26 mouse cellular contexts compared by ENCODE assay signal in genomic region chr9:63961881-63962280, GRCm38 (mm10). TPM values are rescaled to one million over a fixed set of nuclear protein-coding genes. Genes with fewer than 3 reads are reported as not detected.
A peak's percentile ranks its signal among the peaks of the same experiment; 100 is the strongest.
DNase-seq lines count a peak whose midpoint lies in the region; ATAC-seq lines count a peak whose summit lies in the region.
"Had no signal": no experiment of that assay in that cellular context is flagged by ENCODE, and none has a peak within 500 bp of the region (broad histone marks: within the 10 kb centered on the region; RNA-seq: fewer than 3 reads in every experiment).

No protein-coding gene starts in this region.

- H3K27me3 ChIP-seq in heart, embryonic 11.5 days (ENCODE audit: control insufficient read depth, insufficient read depth, low read length), result no peaks in the 10 kb centered on the region
- H3K27me3 ChIP-seq in heart, embryonic 13.5 days (replicated peaks), result no peaks in the 10 kb centered on the region
- no peaks in the 10 kb centered on the region for H3K27me3 ChIP-seq in embryonic facial prominence, embryonic 13.5 days
- no peaks in the 10 kb centered on the region for H3K27me3 ChIP-seq in limb, embryonic 10.5 days (ENCODE audit: low read depth, poor library complexity, severe bottlenecking)
- H3K27me3 ChIP-seq: intestine, embryonic 15.5 days; Patski had no signal

- no peak overlapping the region for H3K4me2 ChIP-seq in heart, embryonic 11.5 days
- no peak overlapping the region for H3K4me2 ChIP-seq in heart, embryonic 13.5 days
- H3K4me2 ChIP-seq in embryonic facial prominence, embryonic 13.5 days, result no peak overlapping the region
- H3K4me2 ChIP-seq: hindbrain, embryonic 13.5 days; intestine, embryonic 15.5 days had no signal

- H3K36me3 ChIP-seq in heart, embryonic 11.5 days (ENCODE audit: control insufficient read depth, insufficient read depth, low read length), result no peaks in the 10 kb centered on the region
- H3K36me3 ChIP-seq in heart, embryonic 13.5 days, result no peaks in the 10 kb centered on the region
- no peaks in the 10 kb centered on the region for H3K36me3 ChIP-seq in embryonic facial prominence, embryonic 13.5 days
- H3K36me3 ChIP-seq in limb, embryonic 10.5 days, result peaks cover 4% of the 10 kb centered on the region; the same call in 1 of the 2 replicates
- H3K36me3 ChIP-seq: G1E; hindbrain, embryonic 10.5 days; hindbrain, embryonic 13.5 days; intestine, embryonic 15.5 days had no signal

- no peak for ATAC-seq in heart, embryonic 11.5 days (replicated peaks; ENCODE audit: insufficient number of reproducible peaks, low FRiP score, low TSS enrichment)
- no peak for ATAC-seq in heart, embryonic 13.5 days (ENCODE audit: extremely low read depth, insufficient number of reproducible peaks, low FRiP score, low TSS enrichment)
- no peak for ATAC-seq in embryonic facial prominence, embryonic 13.5 days (ENCODE audit: insufficient number of reproducible peaks, insufficient read depth, low FRiP score, low TSS enrichment, low read depth)
- ATAC-seq: forebrain, embryonic 14.5 days; forebrain, postnatal 0 days; hindbrain, embryonic 16.5 days; intestine, embryonic 15.5 days; Patski had no signal

- WGBS in heart, embryonic 11.5 days (ENCODE audit: insufficient replicate concordance), result 43% methylated on average over 6 of the region's 6 CpGs
- 53% methylated on average over 6 of the region's 6 CpGs for WGBS in heart, embryonic 13.5 days
- 65% methylated on average over 6 of the region's 6 CpGs for WGBS in embryonic facial prominence, embryonic 13.5 days
- 64% methylated on average over 6 of the region's 6 CpGs for WGBS in limb, embryonic 10.5 days

- H3K9ac ChIP-seq in heart, embryonic 11.5 days (ENCODE audit: low read depth, low read length), result no peak overlapping the region
- peak overlapping the region; percentile 72 for H3K9ac ChIP-seq in heart, embryonic 13.5 days
- no peak overlapping the region for H3K9ac ChIP-seq in embryonic facial prominence, embryonic 13.5 days
- H3K9ac ChIP-seq: forebrain, postnatal 0 days; hindbrain, embryonic 13.5 days; intestine, embryonic 15.5 days had no signal

- peak; percentile 92 for DNase-seq in heart, adult 11 months
- DNase-seq in heart, postnatal 14 days, result no peak
- DNase-seq in limb, embryonic 10.5 days (ENCODE audit: low spot score), result no peak
- no peak for DNase-seq in frontal cortex, adult 2 months (ENCODE audit: extremely low spot score in 1 of 2, low spot score in 1 of 2)
- DNase-seq: adrenal gland, postnatal 10 days; adrenal gland, postnatal 36 days; B cell, adult 2 months; cerebellum, adult 18-20 months; cerebellum, adult 9-10 months; cerebellum, postnatal 14 days; forebrain, postnatal 0 days; gastrocnemius, postnatal 25 days; heart, postnatal 10 days; kidney, adult 11 months; kidney, adult 8-10 months had no signal

- intact Hi-C loops in heart, postnatal 14 days (cut with DNase I), result no loop called here

- H3K4me3 ChIP-seq in heart, embryonic 11.5 days (ENCODE audit: low read depth, low read length), result no peak overlapping the region
- no peak overlapping the region for H3K4me3 ChIP-seq in heart, embryonic 13.5 days
- no peak overlapping the region for H3K4me3 ChIP-seq in embryonic facial prominence, embryonic 13.5 days
- no peak overlapping the region for H3K4me3 ChIP-seq in limb, embryonic 10.5 days
- H3K4me3 ChIP-seq: hindbrain, embryonic 10.5 days; hindbrain, embryonic 13.5 days; intestine, embryonic 15.5 days had no signal

- peaks cover 97% of the 10 kb centered on the region for H3K4me1 ChIP-seq in heart, embryonic 11.5 days (ENCODE audit: control insufficient read depth, insufficient read depth, low read length)
- H3K4me1 ChIP-seq in heart, embryonic 13.5 days, result peaks cover 100% of the 10 kb centered on the region
- peaks cover 97% of the 10 kb centered on the region for H3K4me1 ChIP-seq in embryonic facial prominence, embryonic 13.5 days
- peaks cover 97% of the 10 kb centered on the region for H3K4me1 ChIP-seq in limb, embryonic 10.5 days

- H3K9me3 ChIP-seq in heart, embryonic 11.5 days (replicated peaks; ENCODE audit: control insufficient read depth, low read length), result no peaks in the 10 kb centered on the region
- no peaks in the 10 kb centered on the region for H3K9me3 ChIP-seq in heart, embryonic 13.5 days
- no peaks in the 10 kb centered on the region for H3K9me3 ChIP-seq in embryonic facial prominence, embryonic 13.5 days
- H3K9me3 ChIP-seq in limb, embryonic 10.5 days (replicated peaks), result no peaks in the 10 kb centered on the region
- H3K9me3 ChIP-seq: G1E; hindbrain, embryonic 10.5 days; hindbrain, embryonic 13.5 days; intestine, embryonic 15.5 days had no signal

- H3K27ac ChIP-seq in heart, embryonic 11.5 days (ENCODE audit: low read depth, low read length), result no peak overlapping the region
- H3K27ac ChIP-seq in heart, embryonic 13.5 days (replicated peaks), result peak overlapping the region; percentile 94
- 0 out of 2 replicates have a peak overlapping the region, but pooled peaks have one; percentile 16 for H3K27ac ChIP-seq in embryonic facial prominence, embryonic 13.5 days
- H3K27ac ChIP-seq in limb, embryonic 10.5 days, result 0 out of 2 replicates have a peak overlapping the region, but pooled peaks have one; percentile 69
- H3K27ac ChIP-seq: hindbrain, embryonic 13.5 days; intestine, embryonic 15.5 days had no signal

RNA-seq across cellular contexts. Expression of gene Smad6, which starts 60.0 kb away (rescaled TPM):
- 30.5 and 31.6 TPM in 2 replicates for polyA plus RNA-seq in heart, embryonic 11.5 days (2014; fragmentation: Nextera tagmentation; extraction: Ambion mirVana)
- 18.5 and 19.3 TPM in 2 replicates for polyA plus RNA-seq in heart, embryonic 13.5 days (2015; fragmentation: Nextera tagmentation; extraction: Ambion mirVana)
- 10 to 100 TPM; 13.6 to 15.5 TPM for total RNA-seq in heart, postnatal 14 days (2021)
- polyA plus RNA-seq in embryonic facial prominence, embryonic 13.5 days (2015; fragmentation: Nextera tagmentation; extraction: Ambion mirVana), result 16.7 and 17.4 TPM in 2 replicates
- polyA plus RNA-seq in limb, embryonic 10.5 days (2016; fragmentation: Nextera tagmentation; extraction: Ambion mirVana), result 10.9 and 11.4 TPM in 2 replicates
- 3.1 TPM in 2 replicates for polyA plus RNA-seq in frontal cortex, adult 2 months (2012; rRNA removed)
- total RNA-seq: CH12.LX had no signal
